7 mouse cellular contexts compared by ENCODE assay signal in the genomic region with DNA sequence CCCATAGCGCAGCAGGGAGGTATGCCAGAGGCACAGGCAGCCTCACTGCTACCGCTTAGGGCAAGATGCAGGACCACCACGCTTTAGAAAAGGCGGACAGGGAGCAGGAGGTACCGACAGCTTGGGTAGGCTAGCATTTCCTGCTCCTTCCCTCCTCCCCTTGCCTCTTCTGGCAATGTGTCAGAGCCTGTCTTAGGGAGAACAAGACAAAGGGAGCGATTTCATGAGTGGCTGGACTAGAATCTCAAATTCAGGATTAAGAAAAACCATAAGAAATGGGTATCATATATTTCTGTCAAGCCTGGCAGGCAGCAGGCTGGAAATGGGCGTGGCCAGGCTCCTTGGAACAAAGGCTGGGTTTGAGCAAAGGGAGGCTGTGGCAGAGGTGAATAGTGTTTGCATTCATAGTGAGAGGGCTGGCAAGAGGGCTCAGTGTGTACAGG. TPM values are rescaled to one million over a fixed set of nuclear protein-coding genes. Genes with fewer than 3 reads are reported as not detected.
A peak's percentile ranks its signal among the peaks of the same experiment; 100 is the strongest.
DNase-seq lines count a peak whose midpoint lies in the region; ATAC-seq and TF ChIP-seq lines count a peak whose summit lies in the region.

No protein-coding gene starts in this region.

- H3K4me1 ChIP-seq in embryonic facial prominence, embryonic 15.5 days: peaks cover 35% of the 10 kb centered on the region
- peaks cover 48% of the 10 kb centered on the region for H3K4me1 ChIP-seq in hindbrain, embryonic 15.5 days (replicated peaks)
- H3K4me1 ChIP-seq in olfactory bulb, adult 2 months (ENCODE audit: control insufficient read depth, insufficient read depth, low read length): peaks cover 33% of the 10 kb centered on the region

- no peak for TF ChIP-seq CTCF in olfactory bulb, adult 2 months (IDR thresholded peaks at IDR 0.05; ENCODE audit: insufficient read depth, low read depth, low read length)

- no peak overlapping the region for H3K9ac ChIP-seq in embryonic facial prominence, embryonic 15.5 days
- H3K9ac ChIP-seq in hindbrain, embryonic 15.5 days: peak overlapping the region; percentile 32; the same call in 1 of the 2 replicates

- no peaks in the 10 kb centered on the region for H3K9me3 ChIP-seq in embryonic facial prominence, embryonic 15.5 days (replicated peaks)
- H3K9me3 ChIP-seq in hindbrain, embryonic 15.5 days: no peaks in the 10 kb centered on the region

- H3K36me3 ChIP-seq in embryonic facial prominence, embryonic 15.5 days: 0 out of 2 replicates have a peak, but pooled peaks cover 10% of the 10 kb centered on the region
- H3K36me3 ChIP-seq in hindbrain, embryonic 15.5 days: peaks cover 8% of the 10 kb centered on the region

- H3K27ac ChIP-seq in embryonic facial prominence, embryonic 15.5 days (replicated peaks): peak overlapping the region; percentile 77
- H3K27ac ChIP-seq in hindbrain, embryonic 15.5 days (replicated peaks): peak overlapping the region; percentile 86
- H3K27ac ChIP-seq in olfactory bulb, adult 2 months (ENCODE audit: insufficient read depth, low read depth, low read length): 0 out of 2 replicates have a peak overlapping the region, but pooled peaks have one; percentile 35

- peak overlapping the region; percentile 33 for H3K4me2 ChIP-seq in embryonic facial prominence, embryonic 15.5 days (replicated peaks)
- H3K4me2 ChIP-seq in hindbrain, embryonic 15.5 days: peak overlapping the region; percentile 32

- H3K27me3 ChIP-seq in embryonic facial prominence, embryonic 15.5 days: no peaks in the 10 kb centered on the region
- no peaks in the 10 kb centered on the region for H3K27me3 ChIP-seq in hindbrain, embryonic 15.5 days

- no peak for TF ChIP-seq POLR2A in olfactory bulb, adult 2 months (IDR thresholded peaks at IDR 0.05; ENCODE audit: insufficient read depth, low read depth, low read length)

- H3K4me3 ChIP-seq in embryonic facial prominence, embryonic 15.5 days (replicated peaks): no peak overlapping the region
- no peak overlapping the region for H3K4me3 ChIP-seq in hindbrain, embryonic 15.5 days
- no peak overlapping the region for H3K4me3 ChIP-seq in olfactory bulb, adult 2 months (ENCODE audit: insufficient read depth, low read depth, low read length)

- WGBS in embryonic facial prominence, embryonic 15.5 days: 24% methylated on average over 7 of the region's 7 CpGs
- 7% methylated on average over 7 of the region's 7 CpGs for WGBS in hindbrain, embryonic 15.5 days
- WGBS in olfactory bulb, adult 2 months: 26% methylated on average over 7 of the region's 7 CpGs

- ATAC-seq in embryonic facial prominence, embryonic 15.5 days (ENCODE audit: insufficient number of reproducible peaks, low FRiP score, low TSS enrichment, low read depth): peak; percentile 5; the same call in 1 of the 2 replicates
- peak; percentile 14; the same call in 1 of the 2 replicates for ATAC-seq in hindbrain, embryonic 15.5 days (ENCODE audit: low FRiP score, low read depth)

- DNase-seq in right cerebral cortex, postnatal 4 days: peak; percentile 47
- DNase-seq in right cerebral cortex, adult 18-20 months: no peak
- no peak for DNase-seq in gastrocnemius, postnatal 4 days (ENCODE audit: low spot score in 2 of 2)
- DNase-seq in urinary bladder, postnatal 14 days (ENCODE audit: low spot score): no peak

RNA-seq across cellular contexts. Expression of gene Clstn1, which starts 23.3 kb away (rescaled TPM):
- polyA plus RNA-seq in embryonic facial prominence, embryonic 15.5 days (2015; fragmentation: Nextera tagmentation; extraction: Ambion mirVana): 64.5 and 71.4 TPM in 2 replicates
- 178 and 198 TPM in 2 replicates for polyA plus RNA-seq in hindbrain, embryonic 15.5 days (2015; fragmentation: Nextera tagmentation; extraction: Ambion mirVana)
- 68.1 and 138 TPM in 2 replicates for polyA plus RNA-seq in olfactory bulb, adult 2 months (2012; ENCODE audit: insufficient read depth, insufficient read length, low replicate concordance, missing spikeins)
- 10 to 100 TPM; 78.9 to 80.6 TPM for total RNA-seq in gastrocnemius, postnatal 4 days (2021)

RNA-seq across cellular contexts. Expression of gene Ctnnbip1, which starts 44.9 kb away (rescaled TPM):
- 67.8 and 72.7 TPM in 2 replicates for polyA plus RNA-seq in embryonic facial prominence, embryonic 15.5 days (2015; fragmentation: Nextera tagmentation; extraction: Ambion mirVana)
- polyA plus RNA-seq in hindbrain, embryonic 15.5 days (2015; fragmentation: Nextera tagmentation; extraction: Ambion mirVana): 101 and 105 TPM in 2 replicates
- not detected in 2 replicates for polyA plus RNA-seq in olfactory bulb, adult 2 months (2012; ENCODE audit: insufficient read depth, insufficient read length, low replicate concordance, missing spikeins)
- 100 to 1,000 TPM in 1 of 2 experiments, 10 to 100 TPM in 1; 93.5 to 100 TPM for total RNA-seq in gastrocnemius, postnatal 4 days (2021)

Comparison
In these comparisons a context has a peak if more than half of its experiments do, and no peak if none do; other contexts are left out.
1. H3K27ac ChIP-seq: peak in every context shown above with its lines; median percentile 86 in hindbrain, embryonic 15.5 days; 77 in embryonic facial prominence, embryonic 15.5 days; 35 in olfactory bulb, adult 2 months.
2. RNA of gene Ctnnbip1, which starts 44.9 kb away (polyA plus RNA-seq): 101 to 105 TPM in hindbrain, embryonic 15.5 days and 67.8 to 72.7 TPM in embryonic facial prominence, embryonic 15.5 days; not detected in olfactory bulb, adult 2 months; every median in the first group is over 10 times any median in the second.